Mouse (Mus musculus) midbrain, postnatal 0 days (tissue): ENCODE data around the gene Fitm1. TPM values are rescaled to one million over a fixed set of nuclear protein-coding genes. Genes with fewer than 3 reads are reported as not detected.

Experiments used
- ATAC-seq: fragments of 200-750 bp; cut with Nextera tagmentation; 2 replicates; pipeline ENCODE4 v1.8.0; 2017; ENCODE audit warnings: moderate number of reproducible peaks, mild to moderate bottlenecking, moderate TSS enrichment, moderate library complexity; ENCODE audit not compliant: low FRiP score
- DNase-seq: peaks from one replicate; pipeline ENCODE4 v3.0.0-alpha.2; 2015; ENCODE audit warnings: low spot score
- H3K27ac ChIP-seq: fragments of 300-500 bp; sonication (generic); 2 replicates; pipeline ENCODE4 v1.5.1; 2014; ENCODE audit warnings: low read depth, mild to moderate bottlenecking, low read length, mixed read lengths
- H3K27me3 ChIP-seq: fragments of 300-500 bp; sonication (generic); 2 replicates; pipeline ENCODE4 v1.6.1; 2014; ENCODE audit warnings: low read length, control low read depth, mixed read lengths; ENCODE audit not compliant: insufficient read depth
- H3K36me3 ChIP-seq: fragments of 300-500 bp; sonication (generic); 2 replicates; pipeline ENCODE4 v1.6.1; 2014; ENCODE audit warnings: low read length, control low read depth, mixed read lengths; ENCODE audit not compliant: insufficient read depth
- H3K4me1 ChIP-seq: fragments of 300-500 bp; sonication (generic); 2 replicates; pipeline ENCODE4 v1.6.1; 2014; ENCODE audit warnings: mild to moderate bottlenecking, control low read depth, antibody characterized with exemption, low read length, mixed read lengths; ENCODE audit not compliant: insufficient read depth
- H3K4me2 ChIP-seq: fragments of 300-500 bp; sonication (generic); 2 replicates; pipeline ENCODE4 v1.6.1; 2014; ENCODE audit warnings: low read depth, mild to moderate bottlenecking, low read length, mixed read lengths; ENCODE audit not compliant: poor library complexity, severe bottlenecking
- H3K4me3 ChIP-seq: fragments of 300-500 bp; sonication (generic); 2 replicates; pipeline ENCODE4 v1.5.1; 2014; ENCODE audit warnings: low read depth, mild to moderate bottlenecking, low read length, moderate library complexity
- H3K9ac ChIP-seq: fragments of 300-500 bp; sonication (generic); replicated peaks from 2 replicates; pipeline ENCODE4 v1.6.1; 2014; ENCODE audit warnings: mild to moderate bottlenecking, low read length, moderate library complexity, mixed read lengths; ENCODE audit not compliant: poor library complexity, severe bottlenecking
- H3K9me3 ChIP-seq: fragments of 300-500 bp; sonication (generic); 2 replicates; pipeline ENCODE4 v1.6.1; 2016; ENCODE audit warnings: low read length, control low read depth
- CTCF ChIP-seq: IDR thresholded peaks from 2 replicates; pipeline ENCODE4 v1.5.1; 2016; ENCODE audit warnings: antibody characterized with exemption, mild to moderate bottlenecking
- WGBS: fragments of 180-500 bp; shearing (Covaris S2); extraction: QIAGEN DNeasy Blood & Tissue Kit; methylation state at CpG from one replicate; pipeline ENCODE4 v1.1.7; 2014; 5-methylcytosine and 5-hydroxymethylcytosine counted together
- polyA plus RNA-seq: library from polyadenylated mRNA; unstranded; fragments of >200 nt; fragmentation: Nextera tagmentation; extraction: Ambion mirVana; gene quantifications from 2 replicates; pipeline ENCODE4 v1.2.1, GENCODE M21; 2015
- total RNA-seq: library from RNA; depleted of rRNA; stranded (reverse); fragments of >200 nt; gene quantifications from 2 replicates; pipeline ENCODE4 v1.2.3, GENCODE M21; 2014

Fitm1 gene
- total and polyA plus RNA-seq, 2 experiments from 2014 or later: 0.16 to 0.33 TPM

DNA sequence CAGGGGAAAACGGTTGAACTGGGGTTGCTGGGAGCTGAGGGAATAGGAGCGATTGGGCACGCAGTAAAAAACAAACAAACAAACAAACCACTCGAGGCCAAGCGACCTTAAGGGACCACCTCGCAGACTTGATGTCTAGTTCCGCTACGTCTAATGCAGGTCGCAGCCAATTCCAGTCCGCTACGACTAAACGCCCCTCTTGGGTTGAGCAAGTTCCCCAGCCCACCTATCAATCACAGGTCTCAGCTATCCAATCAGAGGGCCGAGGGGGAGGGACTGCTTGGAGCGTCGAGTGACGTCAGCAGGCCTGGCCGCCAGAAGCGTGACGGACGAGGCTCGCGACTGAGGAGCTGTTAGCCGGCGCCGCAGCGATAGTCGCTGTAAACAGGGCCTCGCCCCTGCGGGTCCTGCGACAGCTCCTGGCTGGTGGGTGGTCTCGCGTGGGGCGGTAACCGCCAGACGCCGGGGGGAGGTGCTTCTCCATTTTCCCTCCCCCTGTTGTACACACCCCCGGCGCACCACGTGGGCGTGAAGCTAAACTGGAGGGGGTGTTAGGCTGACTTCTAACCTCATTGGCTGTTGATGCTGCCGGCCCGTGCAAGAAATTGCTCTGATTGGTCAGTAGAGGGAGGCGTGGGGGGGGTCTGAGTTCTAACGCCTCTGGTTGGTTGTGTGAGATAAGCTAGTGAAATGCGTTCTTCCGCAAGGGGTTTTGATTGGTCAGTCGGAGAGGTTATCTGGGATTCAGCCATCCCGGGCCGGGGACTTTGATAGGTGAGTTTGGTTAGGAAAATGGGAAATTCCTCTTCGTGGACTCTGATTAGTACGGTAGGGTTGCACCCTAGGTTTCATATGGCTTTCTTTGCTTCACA, 15.0 kb upstream of the Fitm1 start, which contains the start of gene A730061H03Rik:
TSS of gene A730061H03Rik (minus strand) at position 205 of the 872 bp plus-strand sequence.
- H3K4me3 ChIP-seq: peak within 1 kb of the TSS; percentile 49
- H3K9me3 ChIP-seq: no peaks in the 10 kb centered on the region
- peak within 1 kb of the TSS; percentile 76 for H3K4me2 ChIP-seq
- under 1% methylated on average over 51 of the region's 51 CpGs for WGBS
- H3K4me1 ChIP-seq: peaks cover 7% of the 10 kb centered on the region; the same call in 1 of the 2 replicates
- peaks cover 23% of the 10 kb centered on the region for H3K36me3 ChIP-seq
- peak within 1 kb of the TSS; percentile 71 for H3K9ac ChIP-seq
- no peak for TF ChIP-seq CTCF
- peak within 1 kb of the TSS; percentile 97 for H3K27ac ChIP-seq
- no peaks in the 10 kb centered on the region for H3K27me3 ChIP-seq
- DNase-seq: peak; percentile 99
- peak; percentile 97 for ATAC-seq

DNA sequence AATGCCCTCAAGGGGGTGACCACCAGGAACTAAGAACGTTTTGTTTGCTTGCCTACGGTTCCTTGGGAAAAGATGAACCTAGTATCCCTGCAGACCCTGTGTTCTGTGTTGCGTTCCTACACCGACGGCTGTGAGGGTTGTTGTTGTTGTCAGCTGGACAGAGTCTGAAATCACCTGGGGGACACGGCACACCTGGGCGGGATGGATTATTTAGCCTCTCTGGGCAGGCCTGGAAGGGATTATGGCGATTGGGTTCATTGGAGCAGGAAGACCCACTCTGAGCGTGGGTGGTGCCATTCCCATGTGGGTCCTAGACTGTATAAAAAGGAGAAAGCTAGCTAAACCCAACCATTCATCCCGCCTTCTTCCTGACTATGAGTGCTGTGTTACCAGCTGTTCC, 13.6 kb upstream of the Fitm1 start:
- no peak overlapping the region for H3K4me2 ChIP-seq
- no peak overlapping the region for H3K27ac ChIP-seq
- H3K27me3 ChIP-seq: no peaks in the 10 kb centered on the region
- peaks cover 37% of the 10 kb centered on the region for H3K36me3 ChIP-seq
- ATAC-seq: no peak
- no peak for TF ChIP-seq CTCF
- H3K4me1 ChIP-seq: peaks cover 7% of the 10 kb centered on the region; the same call in 1 of the 2 replicates
- DNase-seq: no peak
- no peak overlapping the region for H3K9ac ChIP-seq
- no peak overlapping the region for H3K4me3 ChIP-seq
- WGBS: 84% methylated on average over 10 of the region's 10 CpGs
- no peaks in the 10 kb centered on the region for H3K9me3 ChIP-seq

DNA sequence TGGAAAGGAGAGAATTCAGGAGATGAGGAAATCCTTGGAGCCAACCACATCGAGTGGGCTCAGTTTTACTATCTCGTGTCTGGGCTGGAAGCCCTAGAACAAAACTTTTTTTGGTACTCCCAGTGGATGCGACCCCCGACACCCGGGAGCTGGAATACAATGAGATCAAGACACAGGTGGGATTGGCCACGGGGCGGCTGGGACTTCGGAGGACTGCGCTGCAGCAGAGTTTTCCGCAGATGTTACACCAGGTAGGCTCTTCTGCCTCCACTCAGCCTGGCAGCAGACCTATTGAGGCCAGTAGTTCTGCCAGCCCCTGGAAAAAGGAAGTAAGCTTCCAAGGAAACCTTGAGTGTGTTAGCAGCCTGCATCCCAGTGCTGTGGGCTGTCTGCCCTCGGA, 12.2 kb upstream of the Fitm1 start:
- Histone ChIP-seq H3K4me1 (peaks cover 7% of the 10 kb centered on the region; the same call in 1 of the 2 replicates), H3K9me3 (no peaks in the 10 kb centered on the region), H3K36me3 (peaks cover 50% of the 10 kb centered on the region), H3K4me3 (no peak overlapping the region), H3K27me3 (no peaks in the 10 kb centered on the region), H3K9ac (0 out of 2 replicates have a peak overlapping the region, but pooled peaks have one; percentile 2), H3K4me2 (no peak overlapping the region), H3K27ac (no peak overlapping the region)
- no peak for ATAC-seq
- no peak for TF ChIP-seq CTCF
- 91% methylated on average over 11 of the region's 11 CpGs for WGBS
- DNase-seq: no peak

DNA sequence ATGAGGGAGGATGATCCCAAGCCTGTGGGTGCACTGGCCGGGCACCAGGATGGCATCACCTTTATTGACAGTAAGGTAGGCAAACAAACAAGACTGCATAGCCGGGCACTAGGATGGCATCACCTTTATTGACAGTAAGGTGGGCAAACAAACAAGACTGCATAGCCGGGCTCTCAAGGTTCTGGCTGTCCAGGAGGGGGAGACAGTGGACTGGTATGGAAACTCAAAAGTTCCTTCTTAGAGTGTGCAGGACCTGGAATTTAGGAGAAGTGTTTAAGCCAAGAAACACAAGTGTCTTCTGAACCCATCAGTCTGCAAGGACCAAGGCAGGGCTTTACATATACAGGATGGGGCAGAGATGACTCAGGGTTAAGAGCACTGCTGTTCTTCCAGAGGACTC, 9.7 kb upstream of the Fitm1 start:
- H3K36me3 ChIP-seq: peaks cover 71% of the 10 kb centered on the region
- H3K9me3 ChIP-seq: no peaks in the 10 kb centered on the region

DNA sequence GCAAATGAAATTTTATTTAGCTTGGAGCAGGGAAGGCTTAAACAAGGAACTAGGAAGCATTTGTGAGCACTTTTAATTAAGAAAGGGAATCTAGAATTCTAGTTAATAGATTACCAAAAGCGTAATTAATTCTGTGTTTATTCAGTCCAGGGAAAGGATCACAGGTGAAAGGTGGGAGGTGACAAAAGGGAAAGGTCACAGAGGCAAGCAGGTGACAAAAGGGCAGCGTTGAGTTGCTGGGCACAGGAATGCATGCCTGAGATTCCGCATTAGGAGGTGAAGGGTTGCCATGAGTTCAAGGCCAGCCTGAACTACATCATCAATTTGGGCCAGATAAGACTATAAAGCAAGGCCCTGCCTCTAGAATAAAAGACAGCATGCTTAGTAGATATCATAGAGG, 7.9 kb upstream of the Fitm1 start:
- Histone ChIP-seq H3K4me3 (no peak overlapping the region), H3K36me3 (peaks cover 71% of the 10 kb centered on the region), H3K9ac (no peak overlapping the region), H3K27ac (no peak overlapping the region), H3K9me3 (no peaks in the 10 kb centered on the region), H3K4me1 (no peaks in the 10 kb centered on the region), H3K27me3 (no peaks in the 10 kb centered on the region), H3K4me2 (no peak overlapping the region)
- ATAC-seq: no peak
- 93% methylated on average over 3 of the region's 3 CpGs for WGBS
- no peak for DNase-seq
- TF ChIP-seq CTCF: no peak

More for the DNA sequence above, 9.7 kb upstream of the Fitm1 start:
- Histone ChIP-seq H3K4me2 (no peak overlapping the region), H3K9ac (no peak overlapping the region), H3K4me3 (no peak overlapping the region), H3K27ac (no peak overlapping the region), H3K27me3 (no peaks in the 10 kb centered on the region), H3K4me1 (peaks cover 7% of the 10 kb centered on the region; the same call in 1 of the 2 replicates)
- ATAC-seq: no peak
- no peak for DNase-seq
- peak; percentile 28; the same call in 1 of the 2 replicates for TF ChIP-seq CTCF
- WGBS: 87% methylated on average over 3 of the region's 3 CpGs

DNA sequence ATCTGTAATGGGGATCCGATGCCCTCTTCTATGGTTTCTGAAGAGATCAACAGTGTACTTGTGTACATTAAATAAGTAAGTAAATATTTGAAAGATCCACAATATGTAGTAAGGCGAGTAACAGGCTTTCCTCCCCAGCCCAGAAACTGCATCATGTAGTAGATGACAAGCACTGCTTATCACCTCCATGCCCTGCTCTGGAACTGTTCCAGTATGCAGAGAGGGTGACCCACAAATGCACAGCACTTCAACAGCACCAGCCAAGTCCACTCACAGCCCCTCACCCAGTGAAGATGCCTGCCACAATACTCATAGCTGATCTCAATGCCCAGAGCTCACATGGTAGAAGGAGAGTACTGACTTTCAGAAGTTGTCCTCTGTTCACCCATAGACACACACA, 4.8 kb upstream of the Fitm1 start:
- ATAC-seq (no peak), DNase-seq (no peak)
- no peak for TF ChIP-seq CTCF
- Histone ChIP-seq H3K4me3 (no peak overlapping the region), H3K4me1 (no peaks in the 10 kb centered on the region), H3K27me3 (no peaks in the 10 kb centered on the region), H3K4me2 (no peak overlapping the region), H3K36me3 (peaks cover 46% of the 10 kb centered on the region), H3K27ac (no peak overlapping the region), H3K9me3 (no peaks in the 10 kb centered on the region), H3K9ac (no peak overlapping the region)
- 94% methylated on average over 2 of the region's 2 CpGs for WGBS
